Mouse (Mus musculus): ENCODE measurements around the gene Jun.

Gene Jun

DNA sequence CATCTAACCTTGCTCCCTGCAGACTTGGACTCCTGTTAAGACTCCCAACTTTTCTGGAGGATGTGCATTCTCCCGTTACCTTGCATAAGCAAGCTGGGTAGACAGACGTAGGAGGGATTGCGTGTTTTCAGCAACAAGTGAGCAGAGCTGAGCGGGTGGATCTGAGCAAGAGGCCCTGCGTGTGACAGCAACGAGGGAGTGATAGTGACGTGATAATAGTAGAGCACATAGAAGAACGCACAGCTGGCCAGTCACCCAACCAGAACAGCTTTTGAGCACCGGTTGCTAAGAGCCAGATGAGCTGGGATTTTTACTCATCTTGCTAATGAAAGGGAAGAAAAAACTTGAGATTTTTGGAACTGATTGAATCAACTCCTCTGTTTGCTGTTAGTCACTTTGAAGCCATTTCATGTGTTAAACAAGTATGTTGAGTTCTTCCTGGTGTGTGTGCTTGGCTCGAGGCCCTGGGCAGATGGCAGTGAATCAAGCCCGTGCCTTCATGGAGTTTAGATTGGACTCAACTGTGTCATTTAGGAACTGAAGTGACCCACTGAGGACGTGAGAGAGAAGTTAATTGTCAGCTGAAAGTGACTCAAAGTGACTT lies 28.6 kb downstream of the Jun start:
- no peak for DNase-seq

DNA sequence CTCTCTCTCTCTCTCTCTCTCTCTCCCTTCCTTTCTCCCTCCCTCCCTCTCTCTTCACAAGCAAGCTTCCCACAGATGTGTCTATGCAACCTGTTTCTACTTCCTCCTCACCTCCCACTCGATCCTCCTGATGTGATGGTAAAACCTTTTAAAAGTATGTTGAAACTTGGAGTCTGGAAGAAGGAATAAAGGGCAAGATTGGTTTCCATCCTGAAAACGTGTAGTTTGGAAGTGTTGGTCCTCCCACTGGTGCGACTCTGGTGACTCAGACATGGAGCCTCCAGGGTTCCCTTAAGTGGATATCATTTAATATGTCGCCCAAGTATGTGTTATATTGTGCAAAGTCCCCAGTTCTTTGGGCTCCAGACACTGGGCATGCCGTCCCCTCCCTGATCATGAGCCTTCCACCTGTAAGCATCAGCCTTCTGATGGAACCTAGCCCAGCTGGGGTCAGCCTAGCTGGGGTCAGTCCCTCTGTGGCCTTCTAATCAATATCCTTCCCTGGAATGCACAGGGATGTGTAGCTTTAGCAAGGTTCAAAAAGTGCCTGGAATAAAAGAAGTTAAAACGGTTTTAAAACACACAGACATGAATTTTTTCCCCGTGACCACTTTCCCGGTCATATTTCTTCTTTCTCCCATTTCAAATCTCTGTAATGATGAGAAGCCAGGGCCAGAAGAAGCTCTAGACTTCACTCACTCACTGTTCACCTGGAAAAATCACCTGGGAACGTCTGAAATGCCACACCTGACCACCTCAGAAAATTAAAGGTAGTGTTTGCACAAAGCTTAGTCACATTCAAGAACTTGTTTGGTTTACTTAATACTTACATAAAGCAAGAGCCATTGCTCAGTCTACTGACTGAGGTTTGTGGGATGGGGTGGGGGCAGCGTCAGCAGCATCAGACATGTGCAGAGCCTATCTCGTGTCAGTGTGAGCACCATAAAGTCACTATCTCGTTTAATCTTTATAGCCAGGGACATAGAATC lies 30.1 kb downstream of the Jun start:
- DNase-seq = no peak

DNA sequence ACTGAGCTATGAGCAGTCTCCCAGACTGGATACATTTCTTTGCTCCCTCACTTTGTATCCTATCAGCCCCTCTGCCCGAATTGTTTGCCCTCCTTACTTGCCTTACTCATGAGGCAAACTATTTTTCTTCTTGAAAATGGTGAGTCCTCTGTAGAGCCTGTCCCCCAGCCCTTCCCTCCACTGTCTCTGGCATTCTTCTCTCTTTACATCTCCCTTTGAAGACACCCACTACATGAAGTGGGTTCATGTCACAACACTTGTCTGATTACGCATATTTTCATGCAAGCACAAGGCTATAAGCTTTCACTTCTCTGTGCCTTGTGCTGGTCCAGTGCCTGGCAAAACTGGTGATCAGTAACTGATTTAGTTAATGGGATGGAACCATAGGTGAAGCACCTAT lies 31.8 kb downstream of the Jun start:
- DNase-seq = no peak

DNA sequence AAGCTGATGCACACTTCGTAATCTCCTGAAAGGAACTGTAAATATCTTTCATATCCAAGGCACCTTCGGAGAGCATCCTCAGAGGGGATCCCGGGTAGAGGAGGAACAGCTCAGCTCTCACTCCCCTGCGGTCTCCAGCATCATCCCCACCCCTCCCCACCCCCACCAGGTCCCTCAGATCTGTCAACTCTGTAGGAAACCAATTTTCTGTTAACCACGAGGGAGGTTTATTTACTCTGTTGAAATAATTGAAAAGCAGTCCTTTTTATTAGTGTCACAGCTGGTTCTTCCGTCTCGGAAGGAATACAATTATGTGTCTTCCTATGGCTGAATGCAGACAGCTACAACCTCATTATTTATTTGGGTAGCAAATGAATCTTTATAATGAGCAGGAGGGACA lies 33.8 kb downstream of the Jun start:
- DNase-seq = no peak

DNA sequence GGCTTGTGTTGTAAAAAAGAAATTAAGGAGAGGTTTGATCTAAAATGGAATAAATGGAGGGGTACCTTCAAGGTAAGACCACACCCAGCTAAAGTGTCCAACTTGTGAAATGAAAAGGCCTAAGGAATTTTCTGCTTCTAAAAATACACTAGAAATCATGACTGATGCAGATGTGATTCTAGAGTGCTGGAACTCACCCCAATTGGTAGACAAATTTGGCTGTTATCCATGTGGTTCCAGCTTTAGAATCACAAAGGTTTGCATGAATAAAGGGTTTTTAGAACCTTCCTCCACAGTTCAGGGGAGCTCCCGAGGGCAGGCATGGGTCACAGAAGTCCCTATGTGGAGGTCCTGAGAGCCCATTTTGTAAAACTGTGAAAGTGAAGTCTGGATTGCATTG lies 39.3 kb downstream of the Jun start:
- no peak for DNase-seq

DNA sequence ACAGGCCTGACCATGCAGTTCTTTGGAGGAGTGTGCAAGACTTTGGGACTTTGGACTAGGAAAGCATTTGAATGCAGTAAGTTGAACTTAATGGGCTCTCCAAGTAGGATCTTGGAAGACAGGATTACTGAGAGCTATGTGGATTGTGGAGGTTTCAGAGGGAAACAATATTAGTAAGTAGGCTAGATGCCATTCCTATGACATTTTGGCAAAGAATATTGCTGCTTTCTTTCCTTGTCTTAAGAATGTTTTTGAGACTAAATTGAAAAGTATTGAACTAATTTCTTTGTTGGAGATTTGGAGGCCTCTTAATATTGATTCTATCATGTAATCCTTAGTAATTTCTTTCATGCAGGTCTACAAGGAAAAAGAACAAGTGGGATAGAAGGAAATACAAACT lies 39.8 kb downstream of the Jun start:
- DNase-seq = no peak

DNA sequence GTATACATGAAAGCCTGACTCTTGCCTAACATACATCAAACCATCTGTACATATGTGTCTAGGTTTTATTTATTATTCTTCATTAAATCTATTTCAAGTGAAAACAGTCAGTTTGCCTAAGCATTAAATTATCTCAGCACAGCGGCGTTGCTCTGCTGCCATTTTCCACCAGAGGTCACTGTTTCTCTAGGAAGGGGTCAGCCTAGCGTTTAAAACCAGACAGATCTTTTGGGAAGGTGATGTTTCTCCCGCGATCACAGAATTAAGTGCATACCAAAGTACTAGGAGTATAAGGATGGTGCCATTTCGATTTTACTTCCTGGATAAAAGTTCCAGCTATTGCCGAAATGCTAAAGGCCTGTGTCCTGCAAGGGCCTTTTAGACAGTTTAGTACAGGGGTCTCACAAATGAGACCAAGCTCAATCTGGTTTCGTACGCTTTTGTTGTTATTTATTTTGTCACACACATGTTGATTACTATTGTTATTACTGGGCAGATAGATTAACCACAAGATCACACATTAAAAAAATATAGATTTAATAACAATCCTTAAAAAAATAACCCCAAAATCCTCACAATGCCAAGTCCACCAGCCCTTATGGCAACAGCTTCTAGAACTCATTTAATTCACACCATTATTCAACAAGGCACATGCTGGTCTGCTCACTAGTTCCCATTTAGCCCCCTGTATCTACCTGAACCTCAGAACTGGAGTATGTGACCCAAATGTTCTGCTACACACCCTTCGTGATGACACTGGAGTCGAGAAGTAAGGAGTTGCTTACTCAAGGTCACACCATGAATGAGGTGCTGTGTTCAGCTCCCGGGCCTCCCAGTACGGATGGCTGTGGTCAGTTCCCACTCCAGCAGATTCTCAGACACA lies 43.6 kb downstream of the Jun start:
- peak; percentile 43 for DNase-seq

DNA sequence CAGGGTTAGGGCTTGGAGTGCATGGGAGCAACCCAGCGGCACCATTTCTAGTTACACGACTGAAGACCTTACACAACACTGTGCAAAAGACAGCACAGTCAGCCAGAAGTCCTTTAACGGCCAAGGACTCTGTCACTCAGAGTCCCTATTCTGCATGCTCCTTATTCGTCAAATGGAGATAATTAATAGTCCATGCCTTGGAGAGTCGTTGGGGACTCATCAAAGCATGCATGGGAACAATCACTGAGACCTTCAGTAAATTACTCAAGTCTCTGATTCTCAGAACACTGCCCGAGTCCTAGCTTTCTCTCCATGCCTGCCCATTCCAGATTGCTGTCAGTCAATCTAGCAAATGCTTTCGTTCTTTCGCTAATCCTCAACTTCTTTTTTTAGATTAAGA lies 44.3 kb downstream of the Jun start:
- no peak for DNase-seq

DNA sequence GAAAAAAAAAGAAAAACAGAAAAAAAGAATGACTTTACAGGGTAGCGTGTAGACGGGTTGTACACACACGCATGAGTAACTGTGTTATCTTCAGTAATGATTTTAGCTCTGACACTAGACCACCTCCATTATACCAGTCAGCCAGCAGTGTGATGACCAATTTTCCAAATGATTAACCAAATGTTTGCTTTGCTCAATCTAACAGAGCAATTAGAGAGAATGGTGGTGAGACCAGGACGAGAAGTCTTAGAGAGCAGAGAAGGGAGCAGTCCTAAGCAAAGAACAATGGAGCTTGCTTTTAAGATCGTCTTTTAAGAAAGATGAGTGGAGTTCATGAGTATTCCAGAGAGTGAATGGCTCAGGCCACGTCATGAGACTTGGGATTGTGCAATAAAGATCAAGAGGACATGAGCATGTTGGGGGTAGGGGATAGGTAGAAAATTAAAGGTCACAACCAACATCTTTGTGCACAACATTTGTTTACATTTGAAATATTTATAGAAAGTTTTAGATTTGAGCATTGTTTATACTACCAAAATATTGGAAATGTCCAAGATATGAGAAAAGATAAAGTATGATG lies 46.7 kb downstream of the Jun start:
- no peak for DNase-seq

DNA sequence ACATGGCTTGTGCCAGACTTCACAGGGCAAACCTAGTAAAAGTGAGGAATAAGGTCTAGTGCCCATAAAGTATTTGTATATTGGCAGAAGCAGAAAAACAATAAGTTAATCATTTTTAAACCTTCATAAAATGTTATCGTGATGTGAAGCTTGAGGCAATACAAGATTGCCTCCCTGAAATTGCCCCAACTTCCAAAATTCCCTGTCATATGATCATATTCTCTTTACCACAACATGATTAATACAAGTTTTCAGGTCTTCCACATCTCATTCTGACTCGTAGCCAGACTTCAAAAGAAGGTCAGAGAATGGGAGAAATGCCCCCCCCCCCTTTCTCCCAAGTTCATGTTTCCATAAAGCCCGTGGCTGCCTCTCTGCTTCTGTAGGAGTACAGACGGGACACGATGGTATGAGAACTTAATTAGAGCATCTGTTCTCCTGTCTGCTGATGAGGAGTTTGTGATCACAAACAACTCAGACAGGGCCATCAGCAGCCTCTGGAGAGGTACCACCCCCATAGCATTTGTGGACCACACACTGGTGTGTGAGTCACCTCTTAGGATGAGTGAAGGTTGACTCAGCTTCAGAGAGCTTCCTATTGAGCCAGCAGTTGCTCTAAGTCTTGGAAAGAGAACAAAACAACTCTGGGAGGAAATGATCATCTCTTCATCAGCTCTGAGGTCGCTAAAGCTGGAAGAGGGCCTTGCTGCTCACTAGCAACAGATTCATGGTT lies 50.8 kb downstream of the Jun start:
- no peak for DNase-seq

DNA sequence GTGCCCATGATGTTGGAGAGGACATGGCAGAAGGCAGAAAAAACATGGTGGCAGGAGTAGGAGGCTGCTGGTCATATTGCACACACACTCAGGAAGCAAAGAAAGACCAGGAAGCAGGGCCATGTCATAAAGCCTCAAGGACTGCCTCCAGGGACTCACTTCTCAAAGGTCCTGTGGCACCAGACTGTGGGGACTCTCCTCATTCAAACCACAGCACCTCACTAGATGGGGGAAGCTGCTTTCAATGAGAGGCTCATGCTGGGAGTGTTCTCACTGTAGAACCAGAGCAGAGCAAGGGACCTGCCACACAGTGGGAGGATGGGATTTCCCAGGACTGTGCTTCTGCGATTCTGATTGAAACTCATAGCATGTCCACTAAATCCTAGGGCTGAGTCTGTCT lies 51.9 kb downstream of the Jun start:
- DNase-seq = no peak

DNA sequence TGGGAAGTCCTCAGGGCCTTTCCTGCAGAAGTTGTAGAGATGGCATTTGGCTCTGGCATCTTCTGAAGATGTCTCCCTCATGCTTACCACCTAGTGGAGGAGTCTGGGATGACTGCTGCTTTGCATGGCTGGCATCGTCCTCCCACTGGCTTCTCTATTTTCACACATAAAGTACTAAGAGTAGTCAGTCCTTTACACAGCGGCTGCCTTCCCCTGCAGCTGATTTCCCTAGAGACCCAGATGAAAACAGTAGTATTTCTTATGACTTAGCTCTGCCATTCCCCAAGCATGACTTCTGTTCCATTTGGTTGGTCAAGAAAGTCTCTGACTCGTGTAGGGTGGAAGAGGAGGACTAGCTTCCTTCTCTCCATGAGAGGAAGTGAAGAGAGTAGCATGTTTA lies 52.8 kb downstream of the Jun start:
- DNase-seq = no peak

Data from kidney, adult 11 months (tissue).